Mouse (Mus musculus) liver, adult 2 months (tissue): ENCODE data around the gene Uck1. TPM values are rescaled to one million over a fixed set of nuclear protein-coding genes. Genes with fewer than 3 reads are reported as not detected.

Source experiments
- DNase-seq: peaks from one replicate; pipeline ENCODE4 v3.0.0-alpha.2; 2011; ENCODE audit warnings: low read depth, low spot score; ENCODE audit errors: extremely low read depth
- H3K27ac ChIP-seq: fragments of 200-500 bp; replicated peaks from 2 replicates; pipeline ENCODE4 v1.5.1; 2012; ENCODE audit warnings: low read depth, mild to moderate bottlenecking, control low read depth, inconsistent platforms, low read length; ENCODE audit not compliant: insufficient read depth
- H3K27me3 ChIP-seq: fragments of 200-500 bp; 2 replicates; pipeline ENCODE4 v1.6.1; 2012; ENCODE audit warnings: mild to moderate bottlenecking, moderate library complexity, low read length, inconsistent platforms; ENCODE audit not compliant: control insufficient read depth, insufficient read depth
- H3K36me3 ChIP-seq: fragments of 200-500 bp; 2 replicates; pipeline ENCODE4 v1.6.1; 2012; ENCODE audit warnings: low read length, inconsistent platforms; ENCODE audit not compliant: control insufficient read depth, insufficient read depth
- H3K4me1 ChIP-seq: fragments of 200-500 bp; 2 replicates; pipeline ENCODE4 v1.6.1; 2011; ENCODE audit warnings: low read length; ENCODE audit not compliant: control insufficient read depth, insufficient read depth
- H3K4me3 ChIP-seq: fragments of 200-500 bp; 2 replicates; pipeline ENCODE4 v1.5.1; 2011; ENCODE audit warnings: low read depth, mild to moderate bottlenecking, control low read depth, low read length, moderate library complexity; ENCODE audit not compliant: insufficient read depth
- H3K79me2 ChIP-seq: fragments of 200-500 bp; 2 replicates; pipeline ENCODE4 v1.6.1; 2012; ENCODE audit warnings: inconsistent platforms, mild to moderate bottlenecking, low read length, moderate library complexity; ENCODE audit not compliant: control insufficient read depth, insufficient read depth
- H3K9ac ChIP-seq: fragments of 200-500 bp; 2 replicates; pipeline ENCODE4 v1.6.1; 2012; ENCODE audit warnings: low read depth, mild to moderate bottlenecking, control low read depth, inconsistent platforms, low read length
- CTCF ChIP-seq: fragments of 200-500 bp; IDR thresholded peaks from 2 replicates; pipeline ENCODE4 v1.5.1; 2011; ENCODE audit warnings: low read depth, low read length, control low read depth
- POLR2A ChIP-seq: fragments of 200-500 bp; IDR thresholded peaks from 2 replicates; pipeline ENCODE4 v1.6.1; 2011; ENCODE audit warnings: low read length, control low read depth; ENCODE audit not compliant: insufficient read depth; ENCODE audit errors: extremely low read depth
- WGBS: fragments of 180-500 bp; shearing (Covaris S2); methylation state at CpG from one replicate; pipeline ENCODE4 v1.1.7; 2018; 5-methylcytosine and 5-hydroxymethylcytosine counted together
- polyA plus RNA-seq: library from polyadenylated mRNA; depleted of rRNA; stranded (reverse); fragments of >200 nt; gene quantifications from 2 replicates; pipeline ENCODE4 v1.2.3, GENCODE M21; 2012
- total RNA-seq: library from RNA; depleted of rRNA; stranded (reverse); fragments of >200 nt; gene quantifications from 2 replicates; pipeline ENCODE4 v1.2.3, GENCODE M21; 2014

Uck1 gene
- total and polyA plus RNA-seq, 2 experiments = 36.7 to 66.1 TPM

DNA sequence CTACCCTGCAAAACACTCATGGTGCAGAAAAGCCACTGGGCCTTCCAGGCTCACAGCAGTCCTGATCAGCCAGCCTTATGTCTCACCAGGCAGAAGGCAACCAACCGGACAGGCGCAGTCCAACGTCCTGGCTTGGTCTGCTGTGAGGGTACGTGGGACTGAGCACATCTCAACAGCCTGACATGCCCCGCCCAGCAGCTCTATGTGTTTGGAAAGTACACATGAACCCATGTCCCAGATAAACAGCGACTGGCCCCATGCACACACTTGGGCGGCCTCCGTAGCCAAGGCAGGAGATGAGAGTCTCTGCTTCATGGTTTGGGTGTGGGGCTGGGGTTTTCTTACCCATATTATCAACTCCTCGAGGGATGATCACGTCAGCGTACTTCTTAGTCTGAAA, 3.7 kb downstream of the Uck1 start:
- H3K9ac ChIP-seq = no peak overlapping the region
- WGBS = 48% methylated on average over 11 of the region's 11 CpGs
- peak; percentile 82 for DNase-seq
- TF ChIP-seq POLR2A = no peak
- no peak for TF ChIP-seq CTCF
- H3K27me3 ChIP-seq = no peaks in the 10 kb centered on the region
- H3K4me3 ChIP-seq = no peak overlapping the region
- peaks cover 2% of the 10 kb centered on the region; the same call in 1 of the 2 replicates for H3K79me2 ChIP-seq
- H3K27ac ChIP-seq = peak overlapping the region; percentile 19
- no peaks in the 10 kb centered on the region; the same call in 1 of the 2 replicates for H3K36me3 ChIP-seq
- H3K4me1 ChIP-seq = peaks cover 13% of the 10 kb centered on the region

DNA sequence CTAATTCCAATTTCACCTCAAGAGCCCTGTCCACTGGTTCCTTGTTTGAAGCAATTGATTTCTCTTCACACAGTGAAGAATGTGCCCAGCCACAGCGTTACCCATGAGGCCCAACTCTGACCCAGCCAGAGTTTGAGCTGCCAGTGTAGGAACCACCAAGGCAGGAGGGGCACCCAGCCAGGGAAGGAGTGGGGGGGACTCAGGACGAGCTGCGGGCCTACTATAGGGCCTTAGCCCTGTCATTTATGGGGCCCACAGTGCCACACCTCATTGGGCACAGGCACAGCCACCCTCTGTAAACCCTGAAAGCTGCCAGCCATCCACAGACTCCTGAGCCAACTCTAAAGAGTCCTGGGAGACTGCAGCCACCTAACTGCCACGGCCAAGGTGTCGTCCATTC, 5.4 kb downstream of the Uck1 start:
- H3K79me2 ChIP-seq = peaks cover 2% of the 10 kb centered on the region; the same call in 1 of the 2 replicates
- peaks cover 13% of the 10 kb centered on the region for H3K4me1 ChIP-seq
- H3K27me3 ChIP-seq = no peaks in the 10 kb centered on the region
- no peak for TF ChIP-seq POLR2A
- TF ChIP-seq CTCF = no peak
- no peak for DNase-seq
- H3K4me3 ChIP-seq = no peak overlapping the region
- no peak overlapping the region for H3K27ac ChIP-seq
- 72% methylated on average over 5 of the region's 5 CpGs for WGBS
- no peaks in the 10 kb centered on the region; the same call in 1 of the 2 replicates for H3K36me3 ChIP-seq
- H3K9ac ChIP-seq = no peak overlapping the region

DNA sequence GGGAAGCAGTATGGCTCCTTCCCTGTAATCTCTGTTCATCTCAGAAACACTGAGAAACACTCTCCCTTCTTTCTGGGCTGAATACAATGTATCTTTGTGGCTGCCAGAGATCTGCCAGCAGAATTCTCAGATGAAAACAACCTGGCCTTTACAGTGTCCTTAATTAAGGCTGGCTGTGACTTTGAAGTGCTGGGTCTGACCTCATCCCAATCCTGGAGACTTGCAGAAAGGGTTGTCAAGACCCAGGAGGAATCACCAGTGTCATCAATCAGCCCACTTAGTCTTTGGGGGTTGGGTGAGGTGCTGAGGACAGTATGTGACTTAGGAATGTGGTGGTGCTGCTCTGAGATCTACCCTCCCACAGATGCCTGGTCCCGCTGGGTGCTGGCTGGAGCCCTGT, 6.6 kb downstream of the Uck1 start:
- 87% methylated on average over 1 of the region's 1 CpGs for WGBS
- H3K36me3 ChIP-seq = no peaks in the 10 kb centered on the region; the same call in 1 of the 2 replicates
- H3K27ac ChIP-seq = no peak overlapping the region
- TF ChIP-seq POLR2A (no peak), CTCF (no peak)
- H3K4me3 ChIP-seq = no peak overlapping the region
- peaks cover 17% of the 10 kb centered on the region for H3K4me1 ChIP-seq
- H3K27me3 ChIP-seq = no peaks in the 10 kb centered on the region
- H3K79me2 ChIP-seq = no peaks in the 10 kb centered on the region; the same call in 1 of the 2 replicates
- no peak for DNase-seq
- no peak overlapping the region for H3K9ac ChIP-seq

DNA sequence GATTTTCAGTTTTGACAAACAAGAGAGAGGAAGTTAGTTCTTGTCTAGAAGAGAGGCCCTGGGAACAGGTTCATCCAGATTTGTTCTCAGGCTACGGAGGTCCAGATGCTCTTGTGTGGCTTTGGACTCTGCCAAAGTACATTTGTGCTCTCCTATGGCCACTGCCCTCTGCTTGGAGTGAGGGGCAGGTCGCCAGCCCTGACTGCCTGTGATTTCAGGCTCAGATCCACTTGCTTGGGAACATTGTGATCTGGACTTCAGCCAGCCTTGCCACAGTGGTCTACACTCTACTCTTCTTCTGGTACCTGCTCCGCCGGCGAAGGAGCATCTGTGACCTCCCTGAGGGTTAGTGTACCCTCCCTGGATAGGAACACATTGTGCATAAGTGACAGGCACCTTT, 7.3 kb downstream of the Uck1 start:
- TF ChIP-seq POLR2A (no peak), CTCF (no peak)
- Histone ChIP-seq H3K27me3 (no peaks in the 10 kb centered on the region), H3K4me3 (no peak overlapping the region), H3K79me2 (no peaks in the 10 kb centered on the region), H3K4me1 (peaks cover 17% of the 10 kb centered on the region), H3K9ac (no peak overlapping the region), H3K27ac (peak overlapping the region; percentile 32), H3K36me3 (no peaks in the 10 kb centered on the region; the same call in 1 of the 2 replicates)
- peak; percentile 79 for DNase-seq
- 64% methylated on average over 5 of the region's 5 CpGs for WGBS

DNA sequence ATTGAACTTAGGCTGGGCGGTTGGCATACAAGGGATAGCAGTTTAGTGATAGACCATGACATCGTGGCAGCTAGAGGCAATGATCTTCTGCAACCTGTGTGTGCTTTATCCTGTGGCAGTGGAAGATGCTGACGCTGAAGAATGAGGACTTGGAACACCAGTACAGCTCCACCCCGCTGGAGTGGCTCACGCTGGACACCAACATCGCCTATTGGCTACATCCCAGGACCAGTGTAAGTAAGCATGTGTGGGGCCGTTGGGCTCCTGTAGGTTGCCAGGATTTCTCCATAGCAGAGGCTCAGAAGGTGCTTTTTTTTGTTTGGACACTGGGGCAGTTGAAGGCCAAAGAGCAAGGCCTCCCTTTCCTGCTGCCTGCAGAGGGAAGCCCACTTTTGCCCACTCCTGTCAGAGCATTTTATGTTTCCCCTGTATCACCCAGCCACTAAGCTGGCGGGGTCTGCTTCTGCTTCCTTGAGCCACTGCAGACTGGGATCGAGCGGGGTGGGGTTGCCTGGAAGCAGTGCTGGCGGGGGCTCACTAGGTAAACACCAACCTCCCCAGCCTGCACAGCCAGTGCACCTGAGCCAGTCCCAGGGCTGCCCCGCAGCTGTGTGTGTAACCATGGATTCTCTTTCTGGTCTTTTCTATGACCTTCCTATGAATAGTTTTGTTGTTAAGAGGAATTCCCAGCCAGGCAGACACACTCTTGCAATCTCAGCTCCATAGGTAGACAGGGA, 8.0 kb downstream of the Uck1 start:
- peak; percentile 93 for DNase-seq
- no peaks in the 10 kb centered on the region for H3K79me2 ChIP-seq
- H3K27ac ChIP-seq = peak overlapping the region; percentile 32
- H3K36me3 ChIP-seq = no peaks in the 10 kb centered on the region; the same call in 1 of the 2 replicates
- H3K4me3 ChIP-seq = no peak overlapping the region
- WGBS = 40% methylated on average over 12 of the region's 12 CpGs
- no peaks in the 10 kb centered on the region for H3K27me3 ChIP-seq
- TF ChIP-seq CTCF = no peak
- no peak for TF ChIP-seq POLR2A
- H3K9ac ChIP-seq = no peak overlapping the region
- H3K4me1 ChIP-seq = peaks cover 16% of the 10 kb centered on the region
